Mouse (Mus musculus) liver, embryonic 12.5 days (tissue): ENCODE measurements around the gene Fam98b. TPM values are rescaled to one million over a fixed set of nuclear protein-coding genes. Genes with fewer than 3 reads are reported as not detected.

ENCODE experiments used
- ATAC-seq: fragments of 200-750 bp; cut with Nextera tagmentation; 2 replicates; pipeline ENCODE4 v1.8.0; 2017; ENCODE audit warnings: moderate number of reproducible peaks, mild to moderate bottlenecking, moderate library complexity
- H3K27ac ChIP-seq: fragments of 300-500 bp; sonication (generic); 2 replicates; pipeline ENCODE4 v1.5.1; 2016; ENCODE audit warnings: mild to moderate bottlenecking
- H3K27me3 ChIP-seq: fragments of 300-500 bp; sonication (generic); replicated peaks from 2 replicates; pipeline ENCODE4 v1.6.1; 2016; ENCODE audit warnings: mild to moderate bottlenecking, moderate library complexity
- H3K36me3 ChIP-seq: fragments of 300-500 bp; sonication (generic); 2 replicates; pipeline ENCODE4 v1.6.1; 2016; ENCODE audit warnings: mild to moderate bottlenecking, moderate library complexity
- H3K4me1 ChIP-seq: fragments of 300-500 bp; sonication (generic); 2 replicates; pipeline ENCODE4 v1.6.1; 2016
- H3K4me2 ChIP-seq: fragments of 300-500 bp; sonication (generic); 2 replicates; pipeline ENCODE4 v1.6.1; 2016; ENCODE audit warnings: mild to moderate bottlenecking, moderate library complexity
- H3K4me3 ChIP-seq: fragments of 300-500 bp; sonication (generic); 2 replicates; pipeline ENCODE4 v1.5.1; 2016; ENCODE audit warnings: mild to moderate bottlenecking, moderate library complexity
- H3K9ac ChIP-seq: fragments of 300-500 bp; sonication (generic); 2 replicates; pipeline ENCODE4 v1.6.1; 2016; ENCODE audit warnings: mild to moderate bottlenecking, moderate library complexity
- H3K9me3 ChIP-seq: fragments of 300-500 bp; sonication (generic); replicated peaks from 2 replicates; pipeline ENCODE4 v1.6.1; 2016; ENCODE audit warnings: mild to moderate bottlenecking, moderate library complexity
- WGBS: fragments of 180-500 bp; shearing (Covaris S2); methylation state at CpG from one replicate; pipeline ENCODE4 v1.1.7; 2016; ENCODE audit not compliant: insufficient replicate concordance; 5-methylcytosine and 5-hydroxymethylcytosine counted together
- polyA plus RNA-seq: library from polyadenylated mRNA; unstranded; fragments of >200 nt; fragmentation: Nextera tagmentation; extraction: Ambion mirVana; gene quantifications from 2 replicates; pipeline ENCODE4 v1.2.1, GENCODE M21; 2016

Gene Fam98b
- polyA plus RNA-seq: 6.6 TPM in 2 replicates

GRCm38 (mm10) chr2:117249255-117250000 lies at the start of gene Fam98b:
TSS of gene Fam98b (plus strand) at chr2:117249739.
- no peaks in the 10 kb centered on the region for H3K9me3 ChIP-seq
- no peaks in the 10 kb centered on the region for H3K36me3 ChIP-seq
- 0 out of 2 replicates have a peak within 1 kb of the TSS, but pooled peaks have one; percentile 70 for H3K27ac ChIP-seq
- H3K4me1 ChIP-seq: peaks cover 25% of the 10 kb centered on the region
- ATAC-seq: peak; percentile 90
- WGBS: under 1% methylated on average over 33 of the region's 33 CpGs
- H3K9ac ChIP-seq: peak within 1 kb of the TSS; percentile 86
- peak within 1 kb of the TSS; percentile 78 for H3K4me2 ChIP-seq
- H3K27me3 ChIP-seq: peaks cover under 1% of the 10 kb centered on the region; the same call in 1 of the 2 replicates
- H3K4me3 ChIP-seq: peak within 1 kb of the TSS; percentile 90

- no peaks in the 10 kb centered on the region for H3K27me3 ChIP-seq
- 70% methylated on average over 9 of the region's 9 CpGs for WGBS
- no peaks in the 10 kb centered on the region for H3K9me3 ChIP-seq
These were observed 48.6 kb upstream of the Fam98b start for GRCm38 (mm10) chr2:117200869-117201338.

DNA sequence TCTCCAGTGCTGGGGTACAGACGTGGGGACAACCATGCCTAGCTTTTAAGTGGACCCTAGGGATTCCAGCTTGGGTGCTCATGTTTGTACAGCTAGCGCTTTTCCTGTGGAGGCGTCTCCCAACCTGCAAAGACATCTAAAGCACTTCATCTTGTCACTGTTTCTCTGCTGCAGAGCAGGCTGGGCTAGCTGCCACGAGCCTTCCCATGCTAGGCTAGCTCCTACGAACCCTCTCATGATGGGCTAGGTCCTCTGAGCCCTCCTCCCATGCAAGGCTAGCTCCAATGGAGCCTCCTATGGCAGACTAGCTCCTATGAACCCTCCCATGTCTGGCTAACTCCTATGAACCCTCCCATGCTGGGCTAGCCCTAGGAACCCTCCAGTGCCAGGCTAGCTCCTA lies 46.2 kb upstream of the Fam98b start:
- Histone ChIP-seq H3K9me3 (no peaks in the 10 kb centered on the region), H3K4me3 (no peak overlapping the region), H3K4me2 (no peak overlapping the region), H3K36me3 (no peaks in the 10 kb centered on the region), H3K27me3 (no peaks in the 10 kb centered on the region), H3K4me1 (no peaks in the 10 kb centered on the region), H3K27ac (no peak overlapping the region), H3K9ac (no peak overlapping the region)
- no peak for ATAC-seq
- WGBS: 61% methylated on average over 5 of the region's 5 CpGs

More at GRCm38 (mm10) chr2:117200869-117201338, 48.6 kb upstream of the Fam98b start:
- Histone ChIP-seq H3K4me2 (no peak overlapping the region), H3K4me1 (no peaks in the 10 kb centered on the region), H3K27ac (no peak overlapping the region), H3K36me3 (no peaks in the 10 kb centered on the region), H3K9ac (no peak overlapping the region), H3K4me3 (no peak overlapping the region)
- no peak for ATAC-seq

GRCm38 (mm10) chr2:117204534-117204933 lies 45.0 kb upstream of the Fam98b start:
- Histone ChIP-seq H3K4me1 (no peaks in the 10 kb centered on the region), H3K4me3 (no peak overlapping the region), H3K27me3 (no peaks in the 10 kb centered on the region), H3K27ac (no peak overlapping the region), H3K4me2 (no peak overlapping the region), H3K9ac (no peak overlapping the region), H3K9me3 (no peaks in the 10 kb centered on the region), H3K36me3 (no peaks in the 10 kb centered on the region)
- 54% methylated on average over 3 of the region's 3 CpGs for WGBS
- ATAC-seq: no peak

- Histone ChIP-seq H3K9me3 (no peaks in the 10 kb centered on the region), H3K27ac (no peak overlapping the region), H3K4me2 (no peak overlapping the region), H3K4me3 (no peak overlapping the region), H3K4me1 (no peaks in the 10 kb centered on the region), H3K36me3 (no peaks in the 10 kb centered on the region), H3K9ac (no peak overlapping the region), H3K27me3 (no peaks in the 10 kb centered on the region)
- ATAC-seq: no peak
- 71% methylated on average over 6 of the region's 6 CpGs for WGBS
These were observed 44.5 kb upstream of the Fam98b start for GRCm38 (mm10) chr2:117205066-117205465.

DNA sequence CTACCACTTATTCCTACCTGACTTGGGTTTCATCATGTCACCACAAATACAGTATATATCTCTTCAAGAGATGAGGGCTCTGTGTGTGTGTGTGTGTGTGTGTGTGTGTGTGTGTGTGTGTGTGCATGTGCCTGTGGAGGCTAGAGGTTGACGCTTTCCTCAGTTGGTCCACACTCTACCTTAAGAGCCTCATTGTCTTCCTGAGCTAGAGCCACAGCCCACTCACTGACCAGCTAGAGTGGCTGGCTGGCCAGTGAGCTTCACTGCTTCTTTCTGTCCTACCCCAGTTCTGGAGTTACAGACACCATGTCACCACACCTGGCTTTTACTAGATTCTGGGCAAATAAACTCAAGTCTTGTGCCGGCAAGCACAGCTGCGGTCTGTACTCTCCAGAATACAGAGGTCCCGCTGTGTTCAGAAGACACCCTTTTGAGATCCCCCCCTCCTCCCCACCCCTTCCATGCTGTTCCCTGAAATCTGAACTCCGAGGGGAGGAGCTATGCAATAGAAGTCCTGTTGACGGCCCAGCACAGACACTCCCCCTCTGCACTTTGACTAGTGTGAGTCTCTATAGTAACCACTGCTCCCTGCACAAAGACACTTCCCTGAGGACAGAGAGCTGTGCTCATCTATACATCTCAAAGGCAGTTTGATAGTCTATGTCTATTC lies 39.0 kb upstream of the Fam98b start:
- no peak overlapping the region for H3K4me3 ChIP-seq

GRCm38 (mm10) chr2:117216152-117216551 lies 33.4 kb upstream of the Fam98b start:
- Histone ChIP-seq H3K4me1 (no peaks in the 10 kb centered on the region), H3K4me3 (no peak overlapping the region), H3K27ac (no peak overlapping the region), H3K9me3 (no peaks in the 10 kb centered on the region), H3K9ac (no peak overlapping the region), H3K27me3 (no peaks in the 10 kb centered on the region), H3K36me3 (no peaks in the 10 kb centered on the region), H3K4me2 (no peak overlapping the region)
- WGBS: 28% methylated on average over 2 of the region's 2 CpGs
- ATAC-seq: no peak

More for the DNA sequence above, 39.0 kb upstream of the Fam98b start:
- no peaks in the 10 kb centered on the region for H3K4me1 ChIP-seq
- peak overlapping the region; percentile 29 for H3K4me2 ChIP-seq
- 19% methylated on average over 6 of the region's 6 CpGs for WGBS
- no peaks in the 10 kb centered on the region for H3K36me3 ChIP-seq
- H3K27ac ChIP-seq: no peak overlapping the region
- H3K9ac ChIP-seq: no peak overlapping the region
- H3K9me3 ChIP-seq: no peaks in the 10 kb centered on the region
- H3K27me3 ChIP-seq: no peaks in the 10 kb centered on the region
- peak; percentile 76 for ATAC-seq

GRCm38 (mm10) chr2:117217695-117218216 lies 31.8 kb upstream of the Fam98b start:
- Histone ChIP-seq H3K36me3 (no peaks in the 10 kb centered on the region), H3K27ac (no peak overlapping the region), H3K4me1 (no peaks in the 10 kb centered on the region), H3K9ac (no peak overlapping the region), H3K4me3 (no peak overlapping the region), H3K4me2 (no peak overlapping the region), H3K27me3 (no peaks in the 10 kb centered on the region), H3K9me3 (no peaks in the 10 kb centered on the region)
- 34% methylated on average over 15 of the region's 15 CpGs for WGBS
- no peak for ATAC-seq

GRCm38 (mm10) chr2:117219536-117219935 lies 30.0 kb upstream of the Fam98b start:
- Histone ChIP-seq H3K4me1 (no peaks in the 10 kb centered on the region), H3K27ac (no peak overlapping the region), H3K9me3 (no peaks in the 10 kb centered on the region), H3K9ac (no peak overlapping the region), H3K27me3 (no peaks in the 10 kb centered on the region), H3K36me3 (no peaks in the 10 kb centered on the region), H3K4me2 (no peak overlapping the region), H3K4me3 (no peak overlapping the region)
- 62% methylated on average over 4 of the region's 4 CpGs for WGBS
- no peak for ATAC-seq

DNA sequence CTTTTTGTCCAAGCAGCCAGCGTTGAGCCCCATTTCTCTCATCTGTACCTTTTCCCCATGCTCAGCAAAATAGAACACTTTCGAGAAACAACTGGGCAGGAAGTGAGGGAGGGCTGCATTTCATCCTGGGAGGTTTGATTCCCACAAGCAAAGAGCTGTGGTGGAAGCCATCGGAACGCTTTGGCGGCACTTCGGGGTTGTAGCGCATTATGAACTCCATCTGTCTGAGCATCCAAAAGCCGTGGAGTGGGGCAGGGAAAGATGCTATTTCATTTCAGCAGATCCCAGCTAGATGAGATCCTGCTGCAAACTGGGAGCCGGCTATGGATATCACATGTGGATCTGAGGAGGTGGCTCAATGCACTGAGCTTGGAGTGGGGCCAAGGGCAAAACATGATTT lies 26.9 kb upstream of the Fam98b start:
- Histone ChIP-seq H3K27me3 (no peaks in the 10 kb centered on the region), H3K4me1 (no peaks in the 10 kb centered on the region), H3K4me3 (no peak overlapping the region), H3K27ac (no peak overlapping the region), H3K9me3 (no peaks in the 10 kb centered on the region), H3K9ac (no peak overlapping the region), H3K36me3 (no peaks in the 10 kb centered on the region), H3K4me2 (no peak overlapping the region)
- no peak for ATAC-seq
- 77% methylated on average over 9 of the region's 9 CpGs for WGBS

DNA sequence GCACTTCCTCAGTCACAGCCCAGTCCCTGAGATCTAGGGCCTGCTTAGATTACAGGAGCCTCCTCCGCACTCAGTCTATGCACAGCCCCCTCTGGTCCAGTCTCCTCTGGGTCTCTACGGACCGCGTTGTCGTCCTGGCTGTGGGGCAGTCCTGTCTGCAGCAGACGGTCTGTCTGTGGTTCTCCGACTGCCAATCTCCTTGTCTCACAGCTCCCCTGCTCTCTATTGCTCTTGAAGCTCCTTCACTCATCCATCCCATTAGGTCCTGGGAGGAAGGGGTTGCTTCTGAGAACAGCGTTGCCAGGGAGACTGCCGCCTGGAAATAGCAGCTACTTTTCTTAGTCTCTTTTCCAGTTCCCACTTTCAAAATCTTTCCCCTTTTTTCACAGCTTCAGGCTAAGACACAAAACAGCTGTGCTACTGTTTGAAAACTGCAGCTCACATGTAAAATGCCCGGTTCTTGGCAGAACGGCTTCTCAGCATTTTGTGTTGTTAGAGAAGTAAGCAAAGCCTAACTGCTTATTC lies 20.9 kb upstream of the Fam98b start:
- H3K4me3 ChIP-seq: no peak overlapping the region
- H3K9ac ChIP-seq: no peak overlapping the region
- H3K27ac ChIP-seq: no peak overlapping the region
- H3K36me3 ChIP-seq: no peaks in the 10 kb centered on the region
- WGBS: 71% methylated on average over 11 of the region's 11 CpGs
- no peaks in the 10 kb centered on the region for H3K9me3 ChIP-seq
- H3K27me3 ChIP-seq: no peaks in the 10 kb centered on the region
- ATAC-seq: no peak
- H3K4me1 ChIP-seq: no peaks in the 10 kb centered on the region
- H3K4me2 ChIP-seq: no peak overlapping the region

- H3K27ac ChIP-seq: no peak overlapping the region
- no peaks in the 10 kb centered on the region for H3K27me3 ChIP-seq
- H3K9me3 ChIP-seq: no peaks in the 10 kb centered on the region
- 77% methylated on average over 7 of the region's 7 CpGs for WGBS
- no peak for ATAC-seq
- H3K4me1 ChIP-seq: no peaks in the 10 kb centered on the region
- H3K36me3 ChIP-seq: no peaks in the 10 kb centered on the region
- H3K4me3 ChIP-seq: no peak overlapping the region
- H3K9ac ChIP-seq: no peak overlapping the region
- no peak overlapping the region for H3K4me2 ChIP-seq
These were observed 19.3 kb upstream of the Fam98b start for GRCm38 (mm10) chr2:117230261-117230660.
